Mouse (Mus musculus) limb, embryonic 14.5 days (tissue): ENCODE results near the gene Sh3pxd2a. TPM values are rescaled to one million over a fixed set of nuclear protein-coding genes. Genes with fewer than 3 reads are reported as not detected.

Source experiments
- ATAC-seq: fragments of 200-750 bp; cut with Nextera tagmentation; 2 replicates; pipeline ENCODE4 v1.8.0; 2017; ENCODE audit warnings: low read depth, moderate number of reproducible peaks, moderate TSS enrichment; ENCODE audit not compliant: low FRiP score
- DNase-seq: peaks from one replicate; pipeline ENCODE4 v3.0.0-alpha.2; 2015; ENCODE audit warnings: low spot score
- H3K27ac ChIP-seq: fragments of 300-500 bp; sonication (generic); replicated peaks from 2 replicates; pipeline ENCODE4 v1.5.1; 2014; ENCODE audit warnings: low read depth, mild to moderate bottlenecking, low read length, moderate library complexity, mixed read lengths
- H3K27me3 ChIP-seq: fragments of 300-500 bp; sonication (generic); 2 replicates; pipeline ENCODE4 v1.6.1; 2014; ENCODE audit warnings: low read length, mixed read lengths; ENCODE audit not compliant: control insufficient read depth, insufficient read depth
- H3K36me3 ChIP-seq: fragments of 300-500 bp; sonication (generic); 2 replicates; pipeline ENCODE4 v1.6.1; 2014; ENCODE audit warnings: mild to moderate bottlenecking, low read length, moderate library complexity, mixed read lengths; ENCODE audit not compliant: control insufficient read depth, insufficient read depth
- H3K4me1 ChIP-seq: fragments of 300-500 bp; sonication (generic); 2 replicates; pipeline ENCODE4 v1.6.1; 2014; ENCODE audit warnings: antibody characterized with exemption, low read length, mixed read lengths; ENCODE audit not compliant: control insufficient read depth, insufficient read depth
- H3K4me2 ChIP-seq: fragments of 300-500 bp; sonication (generic); replicated peaks from 2 replicates; pipeline ENCODE4 v1.6.1; 2014; ENCODE audit warnings: low read depth, mild to moderate bottlenecking, low read length, moderate library complexity; ENCODE audit not compliant: severe bottlenecking
- H3K4me3 ChIP-seq: fragments of 300-500 bp; sonication (generic); replicated peaks from 2 replicates; pipeline ENCODE4 v1.5.1; 2014; ENCODE audit warnings: low read length
- H3K9ac ChIP-seq: fragments of 300-500 bp; sonication (generic); 2 replicates; pipeline ENCODE4 v1.6.1; 2014; ENCODE audit warnings: mild to moderate bottlenecking, low read depth, low read length, moderate library complexity; ENCODE audit not compliant: severe bottlenecking
- H3K9me3 ChIP-seq: fragments of 300-500 bp; sonication (generic); 2 replicates; pipeline ENCODE4 v1.6.1; 2016; ENCODE audit warnings: low read length; ENCODE audit not compliant: control insufficient read depth
- POLR2A ChIP-seq: fragments of 200-500 bp; IDR thresholded peaks from 2 replicates; pipeline ENCODE4 v1.8.0; 2012; ENCODE audit warnings: inconsistent platforms, mild to moderate bottlenecking, moderate library complexity, borderline replicate concordance; ENCODE audit not compliant: insufficient read depth, insufficient read length; ENCODE audit errors: extremely low read depth
- WGBS: fragments of 180-500 bp; shearing (Covaris S2); extraction: QIAGEN DNeasy Blood & Tissue Kit; methylation state at CpG from one replicate; pipeline ENCODE4 v1.1.7; 2014; 5-methylcytosine and 5-hydroxymethylcytosine counted together
- microRNA-seq: library from miRNA; unstranded; fragments of <30 nt; microRNA quantifications from one replicate; pipeline ENCODE4, GENCODE M21; 2016
- polyA plus RNA-seq, 2 experiments: library from polyadenylated mRNA; depleted of rRNA in 1 of 2; stranded (reverse) in 1 of 2; unstranded in 1 of 2; fragments of >200 nt; fragmentation: Nextera tagmentation in 1 of 2; extraction: Ambion mirVana in 1 of 2; gene quantifications; 2 replicates each; pipeline versions ENCODE4 v1.2.1 to v1.2.3; 2012 to 2014

Sh3pxd2a gene
- polyA plus RNA-seq, 2 experiments = 17.1 to 61.7 TPM

DNA sequence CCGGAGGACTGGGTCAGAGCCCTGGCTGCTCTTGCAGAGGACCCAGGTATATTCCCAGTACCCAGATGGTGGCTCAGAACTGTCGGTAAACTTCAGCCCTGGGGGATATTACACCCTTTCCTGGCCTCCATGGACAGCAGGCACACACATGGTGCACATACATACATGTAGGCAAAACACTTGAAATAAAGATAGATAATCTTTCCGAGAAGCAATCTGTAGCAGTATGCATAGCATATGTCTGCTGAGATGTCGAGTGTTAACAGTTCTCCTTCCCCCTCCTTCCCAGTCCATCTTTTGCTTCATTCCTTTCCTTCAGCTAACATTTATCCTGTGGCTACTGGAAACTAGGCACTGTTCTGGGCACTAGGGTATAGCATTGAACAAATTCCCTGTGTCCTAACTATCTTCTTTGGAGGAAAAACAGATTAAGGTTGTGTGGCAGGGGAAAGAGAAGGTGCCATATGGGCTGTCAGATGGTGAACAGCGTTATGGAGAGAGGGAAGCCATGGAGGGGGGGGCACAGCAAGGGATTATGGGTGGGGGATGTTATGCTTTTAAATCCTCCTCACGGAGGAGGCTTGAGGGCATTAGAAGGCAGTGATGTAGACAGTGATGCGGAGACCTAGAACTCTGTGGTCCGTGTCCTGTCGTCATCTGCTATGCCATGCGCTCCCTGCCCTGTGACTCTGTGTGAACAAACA, 252.4 kb downstream of the Sh3pxd2a start:
- no peak for TF ChIP-seq POLR2A

DNA sequence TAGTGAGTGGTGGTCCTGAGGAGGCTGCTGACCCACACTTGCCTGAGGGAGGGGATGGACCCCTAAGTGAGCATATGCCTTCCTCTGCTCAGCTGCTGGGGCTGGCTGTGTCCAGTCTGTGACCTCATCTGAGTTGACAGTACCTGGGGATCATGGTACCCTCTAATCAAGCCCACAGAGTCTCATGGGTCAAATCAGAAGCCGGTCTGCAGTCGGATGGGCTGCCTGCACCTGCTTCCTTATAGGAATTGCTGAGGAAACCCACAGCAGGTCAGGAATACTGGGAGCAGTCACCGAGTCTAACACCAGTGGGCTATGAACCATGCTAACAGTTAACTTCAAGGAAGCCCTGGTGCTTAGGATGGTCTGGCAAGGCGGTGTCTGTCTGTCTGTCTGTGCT, 253.8 kb downstream of the Sh3pxd2a start:
- Histone ChIP-seq H3K4me3 (no peak overlapping the region), H3K27ac (no peak overlapping the region), H3K27me3 (no peaks in the 10 kb centered on the region), H3K4me2 (no peak overlapping the region), H3K9ac (no peak overlapping the region), H3K36me3 (no peaks in the 10 kb centered on the region), H3K4me1 (no peaks in the 10 kb centered on the region), H3K9me3 (no peaks in the 10 kb centered on the region)
- WGBS = 90% methylated on average over 4 of the region's 4 CpGs
- ATAC-seq (no peak), DNase-seq (no peak)
- TF ChIP-seq POLR2A = no peak

More for the DNA sequence above, 252.4 kb downstream of the Sh3pxd2a start:
- Histone ChIP-seq H3K4me1 (no peaks in the 10 kb centered on the region), H3K9ac (no peak overlapping the region), H3K9me3 (no peaks in the 10 kb centered on the region), H3K4me3 (no peak overlapping the region), H3K27ac (no peak overlapping the region), H3K27me3 (no peaks in the 10 kb centered on the region), H3K36me3 (no peaks in the 10 kb centered on the region), H3K4me2 (no peak overlapping the region)
- 72% methylated on average over 10 of the region's 10 CpGs for WGBS
- ATAC-seq (no peak), DNase-seq (no peak)

Small RNAs within 50 kb of the gene (microRNA-seq; reads per million reads assigned to microRNA genes)
- not detected for gene Mir6995

Other genes with a start within 250 kb of the Sh3pxd2a start
- 37.6 and 39.1 TPM in 2 replicates for gene Stn1, start 73.1 kb upstream of the Sh3pxd2a start, polyA plus RNA-seq (2012; rRNA removed)
- gene Stn1, start 73.1 kb upstream of the Sh3pxd2a start, polyA plus RNA-seq (2014; fragmentation: Nextera tagmentation; extraction: Ambion mirVana) = 53.6 and 56.3 TPM in 2 replicates
- 27.6 and 40.0 TPM in 2 replicates for gene Slk, start 115.3 kb upstream of the Sh3pxd2a start, polyA plus RNA-seq (2012; rRNA removed)
- gene Slk, start 115.3 kb upstream of the Sh3pxd2a start, polyA plus RNA-seq (2014; fragmentation: Nextera tagmentation; extraction: Ambion mirVana) = 19.2 and 22.0 TPM in 2 replicates
- gene Col17a1, start 227.7 kb upstream of the Sh3pxd2a start, polyA plus RNA-seq (2012; rRNA removed) = 33.8 and 35.3 TPM in 2 replicates
- gene Col17a1, start 227.7 kb upstream of the Sh3pxd2a start, polyA plus RNA-seq (2014; fragmentation: Nextera tagmentation; extraction: Ambion mirVana) = 29.7 and 31.1 TPM in 2 replicates